ENCODE assay signal across 8 mouse cellular contexts in the genomic region with DNA sequence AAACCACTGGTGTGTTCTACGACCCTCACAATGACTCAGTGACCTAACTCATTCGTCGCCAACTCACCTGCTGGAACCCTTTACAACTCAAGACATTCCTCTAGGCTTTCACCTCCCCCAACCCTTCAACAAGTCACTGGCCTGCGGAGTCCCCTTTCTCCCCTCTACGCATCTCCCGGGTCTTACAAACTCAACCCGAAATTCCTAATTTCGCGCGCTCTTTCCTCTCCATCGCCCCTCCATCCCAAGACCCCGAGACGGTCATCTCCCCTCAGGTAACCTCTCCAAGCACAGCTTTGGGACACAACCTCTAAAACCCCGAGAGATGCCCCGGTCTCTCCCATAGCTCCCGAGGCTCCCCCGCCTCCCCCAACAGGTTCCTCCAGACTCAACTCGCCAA.
A peak's percentile ranks its signal among the peaks of the same experiment; 100 is the strongest.
DNase-seq lines count a peak whose midpoint lies in the region; ATAC-seq and TF ChIP-seq lines count a peak whose summit lies in the region.

No protein-coding gene starts in this region.

- H3K4me1 ChIP-seq in CH12.LX (ENCODE audit: control insufficient read depth in 1 of 2, insufficient read depth in 2 of 2), result peaks cover 13 to 58% of the 10 kb centered on the region in 2 experiments
- H3K4me1 ChIP-seq in forebrain, embryonic 11.5 days (replicated peaks; ENCODE audit: control insufficient read depth, insufficient read depth, low read length), result no peaks in the 10 kb centered on the region; the same call in 1 of the 2 replicates
- H3K4me1 ChIP-seq in liver, embryonic 12.5 days, result peaks cover 33% of the 10 kb centered on the region

- no peaks in the 10 kb centered on the region; the same call in 1 of the 2 replicates for H3K79me2 ChIP-seq in CH12.LX (replicated peaks; ENCODE audit: control insufficient read depth, extremely low read depth, insufficient read depth, poor library complexity, severe bottlenecking)

- H3K9me3 ChIP-seq in CH12.LX (replicated peaks; ENCODE audit: low read length), result no peaks in the 10 kb centered on the region
- H3K9me3 ChIP-seq in forebrain, embryonic 11.5 days (ENCODE audit: control insufficient read depth, low read length), result no peaks in the 10 kb centered on the region; the same call in 1 of the 2 replicates
- no peaks in the 10 kb centered on the region for H3K9me3 ChIP-seq in liver, embryonic 12.5 days (replicated peaks)

- DNase-seq in heart, adult 9 months (ENCODE audit: low spot score in 2 of 2), result peak; percentile 25 to 38
- DNase-seq in heart, postnatal 25 days (ENCODE audit: low spot score), result no peak
- no peak for DNase-seq in CH12.LX (ENCODE audit: extremely low read depth)
- no peak for DNase-seq in forebrain, embryonic 11.5 days (ENCODE audit: low spot score)
- DNase-seq in urinary bladder, postnatal 10 days (ENCODE audit: low spot score), result no peak
- DNase-seq in thymus, adult 18-20 months, result no peak
- DNase-seq in ovary, postnatal 10 days (ENCODE audit: low spot score), result no peak

- no peak for TF ChIP-seq POLR2A in CH12.LX (IDR thresholded peaks at IDR 0.05; ENCODE audit: low read depth, low read length)

- intact Hi-C loops in heart, postnatal 25 days (cut with DNase I), result loop anchor here (2.0 to 5.0 kb wide), 2 partner anchors 69 to 70 kb away; a partner anchor contains a TSS

- H3K4me3 ChIP-seq in CH12.LX (replicated peaks in 1 of 3; ENCODE audit: low read depth in 2 of 3, low read length in 2 of 3, poor library complexity in 1 of 3), result peak overlapping the region; percentile 71 to 72 (median 71)
- peak overlapping the region; percentile 80 for H3K4me3 ChIP-seq in forebrain, embryonic 11.5 days (ENCODE audit: low read depth, low read length)
- peak overlapping the region; percentile 65 for H3K4me3 ChIP-seq in liver, embryonic 12.5 days

- no peak for TF ChIP-seq CTCF in CH12.LX (conservative IDR thresholded peaks at IDR 0.05 in 1 of 2, IDR thresholded peaks at IDR 0.05 in 1 of 2; ENCODE audit: low read depth in 2 of 2, low read length in 2 of 2)

- ATAC-seq in forebrain, embryonic 11.5 days (replicated peaks; ENCODE audit: low FRiP score), result peak; percentile 47; the same call in 1 of the 2 replicates
- ATAC-seq in liver, embryonic 12.5 days, result no peak

- peak overlapping the region; percentile 48 for H3K4me2 ChIP-seq in CH12.LX (ENCODE audit: insufficient read depth, low read depth, poor library complexity, severe bottlenecking)
- H3K4me2 ChIP-seq in forebrain, embryonic 11.5 days (ENCODE audit: low read depth, low read length, severe bottlenecking), result peak overlapping the region; percentile 76
- H3K4me2 ChIP-seq in liver, embryonic 12.5 days, result peak overlapping the region; percentile 89

- TF ChIP-seq RAD21 in CH12.LX (IDR thresholded peaks at IDR 0.05; ENCODE audit: low read depth, low read length), result no peak

- dilution Hi-C loops in CH12.LX (cut with MboI; ENCODE audit: extremely low pct_ligation_motif_present, extremely low pct_unique_long_range_greater_than_20kb, low sequenced_read_pairs), result no loop called here

- 1% methylated on average over 18 of the region's 18 CpGs for WGBS in forebrain, embryonic 11.5 days
- 5% methylated on average over 18 of the region's 18 CpGs for WGBS in liver, embryonic 12.5 days (ENCODE audit: insufficient replicate concordance)

- no peaks in the 10 kb centered on the region for H3K27me3 ChIP-seq in CH12.LX (replicated peaks)
- H3K27me3 ChIP-seq in forebrain, embryonic 11.5 days (ENCODE audit: control insufficient read depth, insufficient read depth, low read length), result no peaks in the 10 kb centered on the region
- peaks cover 10% of the 10 kb centered on the region; the same call in 1 of the 2 replicates for H3K27me3 ChIP-seq in liver, embryonic 12.5 days (replicated peaks)

- in situ Hi-C loops in CH12.LX (cut with MboI; ENCODE audit: low pct_ligation_motif_present, low pct_unique_long_range_greater_than_20kb, low sequenced_read_pairs), result no loop called here

- H3K9ac ChIP-seq in CH12.LX (ENCODE audit: insufficient read depth, low read depth), result peak overlapping the region; percentile 81
- peak overlapping the region; percentile 91 for H3K9ac ChIP-seq in forebrain, embryonic 11.5 days (ENCODE audit: low read length)
- peak overlapping the region; percentile 78 for H3K9ac ChIP-seq in liver, embryonic 12.5 days

- TF ChIP-seq EP300 in CH12.LX (IDR thresholded peaks at IDR 0.05; ENCODE audit: low read length), result no peak

- no peak overlapping the region for H3K27ac ChIP-seq in CH12.LX (ENCODE audit: insufficient read depth, low read depth)
- H3K27ac ChIP-seq in forebrain, embryonic 11.5 days (ENCODE audit: low read depth, low read length), result peak overlapping the region; percentile 88
- H3K27ac ChIP-seq in liver, embryonic 12.5 days, result peak overlapping the region; percentile 69

- H3K36me3 ChIP-seq in CH12.LX (replicated peaks in 1 of 2; ENCODE audit: control insufficient read depth in 1 of 2, insufficient read depth in 1 of 2, low read length in 1 of 2), result peaks cover 0 to 11% of the 10 kb centered on the region in 2 experiments
- no peaks in the 10 kb centered on the region; the same call in 1 of the 2 replicates for H3K36me3 ChIP-seq in forebrain, embryonic 11.5 days (ENCODE audit: control insufficient read depth, insufficient read depth, low read length)
- H3K36me3 ChIP-seq in liver, embryonic 12.5 days, result peaks cover 7% of the 10 kb centered on the region; the same call in 1 of the 2 replicates

TF ChIP-seq in CH12.LX, 34 proteins besides CTCF, POLR2A, EP300 and RAD21:
- TF ChIP-seq ZNF384 (IDR thresholded peaks at IDR 0.05; ENCODE audit: low read depth, low read length) (no peak), ELF1 (IDR thresholded peaks at IDR 0.05; ENCODE audit: low read depth, low read length) (no peak), IRF4 (IDR thresholded peaks at IDR 0.05; ENCODE audit: low read depth, low read length) (no peak), TBP (conservative IDR thresholded peaks at IDR 0.05; ENCODE audit: low read depth, low read length) (no peak), ZKSCAN1 (IDR thresholded peaks at IDR 0.05; ENCODE audit: borderline replicate concordance, low read depth, low read length) (no peak), MAZ (IDR thresholded peaks at IDR 0.05; ENCODE audit: low read depth, low read length) (no peak), GABPA (IDR thresholded peaks at IDR 0.05; ENCODE audit: insufficient replicate concordance, low read depth, low read length) (no peak), SMC3 (IDR thresholded peaks at IDR 0.05; ENCODE audit: low read depth, low read length) (no peak), PAX5 (IDR thresholded peaks at IDR 0.05; ENCODE audit: low read length) (no peak), TCF12 (IDR thresholded peaks at IDR 0.05; ENCODE audit: low read depth, low read length) (no peak), USF2 (conservative IDR thresholded peaks at IDR 0.05; ENCODE audit: low read depth, low read length) (no peak), JUND (conservative IDR thresholded peaks at IDR 0.05; ENCODE audit: low read depth, low read length) (no peak), HCFC1 (IDR thresholded peaks at IDR 0.05; ENCODE audit: low read depth, low read length) (no peak), NRF1 (IDR thresholded peaks at IDR 0.05; ENCODE audit: low read depth, low read length) (no peak)

Comparison
In these comparisons a context has a peak if more than half of its experiments do, and no peak if none do; other contexts are left out.
1. DNase-seq: peak in heart, adult 9 months (2 of 2); none in heart, postnatal 25 days (single experiment), CH12.LX (single experiment), forebrain, embryonic 11.5 days (single experiment), urinary bladder, postnatal 10 days (single experiment), thymus, adult 18-20 months (0 of 2) and ovary, postnatal 10 days (single experiment).
2. Peak in every context shown above with its lines, with median percentiles within 50 percentile points of each other: H3K4me2 ChIP-seq, H3K4me3 ChIP-seq and H3K9ac ChIP-seq.